ENCODE assay signal across 16 mouse cellular contexts in the genomic region with DNA sequence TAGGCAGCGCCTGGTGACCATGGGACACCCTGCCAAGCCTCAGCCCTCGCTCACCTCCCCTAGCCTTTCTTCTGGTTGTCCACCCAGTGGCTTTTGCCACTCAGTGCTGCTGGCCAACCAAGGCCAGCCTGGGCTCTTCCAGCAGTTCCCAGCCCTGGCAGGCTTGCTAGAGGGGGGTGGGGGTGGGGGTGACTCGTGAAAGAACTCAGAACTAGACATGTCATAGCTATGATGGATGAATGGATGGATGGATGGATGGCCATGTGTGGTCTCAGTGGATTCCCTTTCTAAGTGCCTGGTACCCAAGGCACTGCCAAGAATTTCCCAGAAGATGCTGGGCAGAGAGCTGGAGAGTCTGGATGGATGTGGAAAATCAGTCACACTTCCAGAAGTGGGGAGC. TPM values are rescaled to one million over a fixed set of nuclear protein-coding genes. Genes with fewer than 3 reads are reported as not detected.
DNase-seq lines count a peak whose midpoint lies in the region; ATAC-seq and TF ChIP-seq lines count a peak whose summit lies in the region.
"Had no signal": no experiment of that assay in that cellular context is flagged by ENCODE, and none has a peak within 500 bp of the region (broad histone marks: within the 10 kb centered on the region; RNA-seq: fewer than 3 reads in every experiment).

No protein-coding gene starts in this region.

- TF ChIP-seq CTCF in intestine, postnatal 0 days (IDR thresholded peaks at IDR 0.05; ENCODE audit: low read depth), result no peak

- H3K27me3 ChIP-seq in forebrain, embryonic 12.5 days, result peaks cover 16% of the 10 kb centered on the region
- no peaks in the 10 kb centered on the region for H3K27me3 ChIP-seq in forebrain, embryonic 16.5 days (replicated peaks; ENCODE audit: control insufficient read depth, insufficient read depth, low read length)
- no peaks in the 10 kb centered on the region for H3K27me3 ChIP-seq in intestine, embryonic 15.5 days (replicated peaks)
- 0 out of 2 replicates have a peak, but pooled peaks cover 4% of the 10 kb centered on the region for H3K27me3 ChIP-seq in intestine, postnatal 0 days (replicated peaks; ENCODE audit: control insufficient read depth, insufficient read depth, low read length)
- no peaks in the 10 kb centered on the region for H3K27me3 ChIP-seq in neural tube, embryonic 13.5 days

- no peak overlapping the region for H3K4me2 ChIP-seq in forebrain, embryonic 12.5 days
- no peak overlapping the region for H3K4me2 ChIP-seq in forebrain, embryonic 16.5 days (ENCODE audit: low read length)
- no peak overlapping the region for H3K4me2 ChIP-seq in intestine, embryonic 15.5 days (replicated peaks)
- no peak overlapping the region for H3K4me2 ChIP-seq in intestine, postnatal 0 days (replicated peaks; ENCODE audit: low read depth)
- H3K4me2 ChIP-seq in neural tube, embryonic 13.5 days, result no peak overlapping the region
- H3K4me2 ChIP-seq: liver, embryonic 11.5 days had no signal

- H3K9me3 ChIP-seq in forebrain, embryonic 12.5 days, result no peaks in the 10 kb centered on the region
- no peaks in the 10 kb centered on the region for H3K9me3 ChIP-seq in forebrain, embryonic 16.5 days (ENCODE audit: control insufficient read depth, low read length)
- H3K9me3 ChIP-seq in intestine, embryonic 15.5 days, result no peaks in the 10 kb centered on the region
- H3K9me3 ChIP-seq in intestine, postnatal 0 days (ENCODE audit: control insufficient read depth), result no peaks in the 10 kb centered on the region
- H3K9me3 ChIP-seq in neural tube, embryonic 13.5 days, result no peaks in the 10 kb centered on the region

- H3K4me3 ChIP-seq in forebrain, embryonic 12.5 days (replicated peaks), result no peak overlapping the region
- no peak overlapping the region for H3K4me3 ChIP-seq in forebrain, embryonic 16.5 days (replicated peaks; ENCODE audit: low read length)
- H3K4me3 ChIP-seq in intestine, embryonic 15.5 days (replicated peaks), result no peak overlapping the region
- H3K4me3 ChIP-seq in intestine, postnatal 0 days (ENCODE audit: low read depth, low read length), result no peak overlapping the region
- no peak overlapping the region for H3K4me3 ChIP-seq in neural tube, embryonic 13.5 days

- 84% methylated on average over 3 of the region's 3 CpGs for WGBS in forebrain, embryonic 12.5 days
- 86% methylated on average over 3 of the region's 3 CpGs for WGBS in forebrain, embryonic 16.5 days
- WGBS in intestine, embryonic 15.5 days, result 77% methylated on average over 3 of the region's 3 CpGs
- 83% methylated on average over 3 of the region's 3 CpGs for WGBS in intestine, postnatal 0 days
- WGBS in neural tube, embryonic 13.5 days, result 80% methylated on average over 3 of the region's 3 CpGs

- peaks cover 23% of the 10 kb centered on the region for H3K4me1 ChIP-seq in forebrain, embryonic 12.5 days
- H3K4me1 ChIP-seq in forebrain, embryonic 16.5 days (replicated peaks; ENCODE audit: control insufficient read depth, insufficient read depth, low read length), result peaks cover 17% of the 10 kb centered on the region
- peaks cover 25% of the 10 kb centered on the region for H3K4me1 ChIP-seq in intestine, embryonic 15.5 days (replicated peaks)
- H3K4me1 ChIP-seq in intestine, postnatal 0 days (replicated peaks; ENCODE audit: control insufficient read depth, insufficient read depth, low read length), result no peaks in the 10 kb centered on the region
- peaks cover 25% of the 10 kb centered on the region for H3K4me1 ChIP-seq in neural tube, embryonic 13.5 days (replicated peaks)

- no peak for ATAC-seq in forebrain, embryonic 12.5 days (ENCODE audit: low FRiP score)
- no peak for ATAC-seq in forebrain, embryonic 16.5 days
- no peak for ATAC-seq in intestine, embryonic 15.5 days
- no peak for ATAC-seq in intestine, postnatal 0 days
- ATAC-seq in neural tube, embryonic 13.5 days (ENCODE audit: low read depth), result no peak

- H3K27ac ChIP-seq in forebrain, embryonic 12.5 days, result no peak overlapping the region
- no peak overlapping the region for H3K27ac ChIP-seq in forebrain, embryonic 16.5 days (ENCODE audit: low read length)
- no peak overlapping the region for H3K27ac ChIP-seq in intestine, embryonic 15.5 days
- no peak overlapping the region for H3K27ac ChIP-seq in intestine, postnatal 0 days (ENCODE audit: low read depth, low read length)
- H3K27ac ChIP-seq in neural tube, embryonic 13.5 days (replicated peaks), result no peak overlapping the region

- no peaks in the 10 kb centered on the region for H3K36me3 ChIP-seq in forebrain, embryonic 12.5 days (replicated peaks)
- H3K36me3 ChIP-seq in forebrain, embryonic 16.5 days (ENCODE audit: control insufficient read depth, insufficient read depth), result no peaks in the 10 kb centered on the region
- H3K36me3 ChIP-seq in intestine, embryonic 15.5 days, result no peaks in the 10 kb centered on the region
- no peaks in the 10 kb centered on the region for H3K36me3 ChIP-seq in intestine, postnatal 0 days (ENCODE audit: control insufficient read depth, insufficient read depth)
- H3K36me3 ChIP-seq in neural tube, embryonic 13.5 days, result no peaks in the 10 kb centered on the region
- H3K36me3 ChIP-seq: G1E had no signal

- no peak for DNase-seq in neural tube, embryonic 10.5 days (ENCODE audit: extremely low spot score, low spot score)
- DNase-seq in cerebellum, adult 11 months, result no peak
- DNase-seq in gastrocnemius, postnatal 25 days, result no peak
- DNase-seq: adrenal gland, postnatal 25 days; cerebellum, postnatal 25 days; gastrocnemius, postnatal 36 days; heart, postnatal 10 days; kidney, adult 8-10 months had no signal

- H3K9ac ChIP-seq in forebrain, embryonic 12.5 days, result 0 out of 2 replicates have a peak overlapping the region, but pooled peaks have one; percentile 8
- H3K9ac ChIP-seq in forebrain, embryonic 16.5 days (replicated peaks; ENCODE audit: low read depth, low read length), result no peak overlapping the region
- peak overlapping the region; percentile 0; the same call in 1 of the 2 replicates for H3K9ac ChIP-seq in intestine, embryonic 15.5 days
- H3K9ac ChIP-seq in intestine, postnatal 0 days (ENCODE audit: low read depth, low read length), result no peak overlapping the region
- peak overlapping the region; percentile 12; the same call in 1 of the 2 replicates for H3K9ac ChIP-seq in neural tube, embryonic 13.5 days

RNA-seq across cellular contexts. Expression of gene Pard6b, which starts 35.0 kb away (rescaled TPM):
- polyA plus RNA-seq in forebrain, embryonic 12.5 days (2016; fragmentation: Nextera tagmentation; extraction: Ambion mirVana), result 11.4 and 13.5 TPM in 2 replicates
- polyA plus RNA-seq in forebrain, embryonic 16.5 days (2015; fragmentation: Nextera tagmentation; extraction: Ambion mirVana), result 6.1 and 6.2 TPM in 2 replicates
- 16.9 and 17.4 TPM in 2 replicates for polyA plus RNA-seq in intestine, embryonic 15.5 days (2015; fragmentation: Nextera tagmentation; extraction: Ambion mirVana)
- polyA plus RNA-seq in intestine, postnatal 0 days (2015; fragmentation: Nextera tagmentation; extraction: Ambion mirVana), result 13.8 and 17.3 TPM in 2 replicates
- polyA plus RNA-seq in neural tube, embryonic 13.5 days (2015; fragmentation: Nextera tagmentation; extraction: Ambion mirVana), result 7.5 and 9.1 TPM in 2 replicates
- total RNA-seq in gastrocnemius, postnatal 25 days (2021), result under 1 TPM; 0.43 to 0.62 TPM
- total RNA-seq: monocyte, adult 5-6 weeks had no signal

Comparison
In these comparisons a context has a peak if more than half of its experiments do, and no peak if none do; other contexts are left out.
1. H3K9ac ChIP-seq: peak in forebrain, embryonic 12.5 days (single experiment), intestine, embryonic 15.5 days (single experiment) and neural tube, embryonic 13.5 days (single experiment); none in forebrain, embryonic 16.5 days (single experiment) and intestine, postnatal 0 days (single experiment).